Mouse (Mus musculus): ENCODE measurements at regions not wholly inside any gene's neighbourhood (a gene's known extent, or its start where the extent isn't known, plus 50 kb on each side); places are given as distances from the start of the nearest gene placed in this dataset.
A peak's percentile ranks its signal among the peaks of the same experiment; 100 is the strongest.

- peak; percentile 13 for DNase-seq (ENCODE audit: low spot score)
Measured at GRCm38 (mm10) chr9:100194604-100195444, 291.8 kb downstream of the Il20rb start.

DNA sequence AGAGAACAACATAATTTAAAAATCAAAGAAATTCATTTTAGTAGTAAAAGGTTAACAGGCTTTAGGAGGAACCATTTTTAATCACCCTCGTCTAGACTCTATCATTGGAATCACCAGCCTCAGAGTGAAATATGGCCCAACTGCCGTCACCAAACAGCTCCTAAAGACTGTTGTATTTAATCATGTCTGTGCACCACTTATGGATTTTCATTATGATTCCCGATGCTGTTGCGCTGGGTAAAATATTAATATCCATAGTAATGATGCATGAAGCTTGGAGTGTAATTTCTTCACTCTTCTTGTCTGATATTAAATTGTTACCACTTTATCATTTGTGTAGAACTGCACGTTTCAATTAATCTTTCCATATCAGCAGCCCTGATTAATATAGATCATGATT is 292.4 kb downstream of the Il20rb start:
- no peak for DNase-seq (ENCODE audit: low spot score)

GRCm38 (mm10) chr9:100184081-100184480 is 302.5 kb downstream of the Il20rb start:
- DNase-seq (ENCODE audit: low spot score) = no peak

- DNase-seq (ENCODE audit: low spot score) = no peak
Measured at GRCm38 (mm10) chr9:100176291-100176690, 300.3 kb upstream of the Sox14 start.

- no peak for DNase-seq (ENCODE audit: low spot score)
Measured at GRCm38 (mm10) chr9:100166256-100166655, 290.3 kb upstream of the Sox14 start.

- DNase-seq (ENCODE audit: low spot score) = no peak
Measured at GRCm38 (mm10) chr9:100161961-100162360, 286.0 kb upstream of the Sox14 start.

Measured in retina, embryonic 14.5 days (tissue).